Mouse (Mus musculus) gonadal fat pad, adult 2 months (tissue): ENCODE results near the gene Atxn7l3. TPM values are rescaled to one million over a fixed set of nuclear protein-coding genes. Genes with fewer than 3 reads are reported as not detected.

ENCODE experiments used
- DNase-seq: peaks from one replicate; pipeline ENCODE4 v3.0.0-alpha.2; 2012; ENCODE audit warnings: low read depth
- polyA plus RNA-seq: library from polyadenylated mRNA; depleted of rRNA; stranded (reverse); fragments of >200 nt; gene quantifications from 2 replicates; pipeline ENCODE4 v1.2.3, GENCODE M21; 2012; rRNA removed

The Atxn7l3 gene
- polyA plus RNA-seq, 1 experiment, result 33.9 TPM

DNA sequence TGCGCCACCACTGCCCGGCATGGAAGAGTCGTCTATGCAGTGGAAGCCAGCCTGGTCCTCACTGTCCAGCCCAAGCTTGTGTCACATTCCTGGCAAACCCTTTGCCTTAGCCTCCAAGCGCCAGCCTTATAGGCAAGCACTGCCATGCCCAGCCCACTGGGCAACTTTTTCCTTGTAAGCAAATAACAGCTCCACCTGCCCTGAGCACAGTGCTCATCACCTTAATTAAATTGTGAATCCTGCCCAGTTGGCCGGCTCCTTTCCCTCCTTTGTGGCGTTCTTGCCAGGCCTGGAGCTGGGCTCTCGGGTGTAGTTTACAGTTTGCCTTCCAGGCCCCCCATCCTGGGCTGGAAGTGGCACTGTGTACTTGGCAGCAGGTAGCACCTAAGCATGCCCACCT lies 33.2 kb downstream of the Atxn7l3 start:
- no peak for DNase-seq

GRCm38 (mm10) chr11:102258521-102258920 lies 37.9 kb downstream of the Atxn7l3 start:
- no peak for DNase-seq

DNA sequence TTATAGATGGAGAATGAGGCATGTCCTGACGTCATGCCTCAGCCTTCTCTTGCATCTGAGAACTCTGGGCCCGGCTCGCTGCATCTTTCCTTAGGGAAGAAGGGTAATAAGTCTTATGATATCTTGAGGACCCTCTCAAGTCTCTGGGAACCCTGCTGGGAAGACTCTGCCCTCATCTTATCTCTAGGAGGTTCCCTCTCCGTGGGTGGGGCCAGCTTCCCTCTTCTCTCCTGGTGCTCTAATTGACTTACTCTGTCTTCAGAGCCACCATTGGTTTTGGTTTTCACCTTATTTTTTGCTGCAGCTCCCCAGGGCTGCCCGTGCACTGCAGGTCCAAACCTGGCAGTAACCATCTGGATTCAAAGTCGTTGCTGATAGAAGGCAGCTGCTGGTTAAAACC lies 38.3 kb downstream of the Atxn7l3 start:
- DNase-seq, result no peak

DNA sequence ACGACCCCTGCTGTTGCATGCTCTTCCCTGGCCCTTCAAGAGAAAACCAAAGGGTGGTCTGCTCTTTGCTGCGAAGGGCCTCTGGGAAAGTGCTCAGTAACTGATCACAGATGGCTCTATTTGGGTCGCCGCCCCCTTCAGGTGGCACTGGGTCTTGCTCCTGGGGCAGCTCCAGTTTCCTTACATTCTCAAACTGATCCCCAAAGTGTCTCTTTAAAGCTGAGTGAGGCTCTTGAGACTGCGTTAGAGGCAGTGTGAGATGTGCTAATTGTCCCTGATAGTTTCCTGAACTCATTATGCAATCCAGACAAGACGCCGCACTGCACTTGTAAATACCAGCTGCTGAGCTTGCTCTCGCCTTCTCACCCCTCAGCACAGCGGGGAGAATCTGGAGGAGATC lies 38.9 kb downstream of the Atxn7l3 start:
- no peak for DNase-seq

DNA sequence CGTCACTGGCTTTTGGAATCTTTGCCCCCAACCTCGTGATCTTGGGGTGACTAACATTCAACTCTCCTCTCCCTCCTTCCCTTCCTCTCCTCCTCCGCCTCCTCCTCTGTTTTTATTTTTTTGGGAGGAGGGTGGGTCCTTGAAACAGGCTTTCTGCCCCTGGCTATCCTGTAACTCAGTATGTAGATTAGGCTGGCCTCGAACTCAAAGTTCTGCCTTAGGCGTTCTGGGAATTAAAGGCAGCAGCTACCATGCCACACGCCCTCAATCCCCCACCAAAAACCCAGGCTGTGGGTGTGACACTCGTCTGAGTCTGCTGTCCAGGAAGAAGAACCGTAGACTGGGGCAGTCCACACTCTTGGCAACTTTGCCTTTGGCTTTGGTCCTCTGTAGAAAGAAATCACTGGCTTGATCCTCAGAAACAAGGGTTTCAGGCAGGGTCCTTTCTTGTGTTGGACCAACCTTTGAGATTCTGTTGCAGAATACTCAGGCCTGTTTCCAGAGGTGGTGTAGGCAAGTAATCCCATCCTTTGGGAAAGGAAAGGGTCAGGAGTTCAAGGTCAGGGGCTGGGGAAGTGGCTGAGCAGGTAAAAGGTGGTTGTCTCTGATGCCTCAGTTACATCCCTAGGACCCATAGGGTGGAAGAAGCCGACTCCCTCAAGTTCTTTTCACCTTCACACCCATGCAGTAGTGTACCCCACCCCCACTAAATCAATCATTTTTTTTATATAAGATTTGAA lies 46.9 kb downstream of the Atxn7l3 start:
- DNase-seq, result no peak

- no peak for DNase-seq
Measured at GRCm38 (mm10) chr11:102248630-102249230, 47.7 kb downstream of the Atxn7l3 start, which contains the start of gene BC030867. Gene BC030867 (plus strand): TSS chr11:102248882.

DNA sequence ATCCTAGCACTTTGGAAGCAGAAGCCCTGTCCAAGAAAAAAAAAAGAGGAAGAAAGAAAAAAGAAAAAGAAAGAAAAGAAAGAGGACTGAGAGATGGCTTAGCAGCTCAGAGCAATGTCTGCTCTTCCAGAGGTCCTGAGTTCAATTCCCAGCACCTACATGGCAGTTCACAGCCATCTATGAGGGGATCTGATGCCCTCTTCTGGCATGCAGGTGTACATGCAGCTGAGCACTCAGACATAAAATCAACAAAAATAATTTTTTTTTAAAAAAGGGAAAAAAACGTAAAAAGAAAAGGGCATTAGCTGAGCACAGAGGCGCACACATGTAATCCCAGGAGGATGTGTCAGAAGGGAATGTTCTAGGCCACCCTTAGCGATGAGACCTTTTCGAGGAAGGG lies 49.6 kb downstream of the Atxn7l3 start:
- no peak for DNase-seq

DNA sequence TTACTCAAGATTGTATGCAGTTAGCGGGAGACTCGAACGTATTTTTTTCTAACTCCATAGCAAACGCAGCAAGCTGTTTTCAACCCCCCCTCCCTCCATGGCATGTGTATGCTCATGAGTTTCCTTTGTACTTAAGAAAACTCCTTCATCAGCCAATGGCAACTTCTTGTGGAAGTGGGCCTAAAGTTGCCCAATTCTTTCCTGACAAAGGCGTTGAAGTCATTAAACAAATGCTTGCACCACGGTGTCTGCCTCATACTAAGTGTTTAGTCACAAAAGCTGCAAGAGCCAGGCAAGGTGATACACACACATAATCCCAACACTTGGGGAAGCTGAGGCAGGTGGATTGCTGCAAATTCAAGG lies 50.2 kb downstream of the Atxn7l3 start:
- DNase-seq, result no peak

- no peak for DNase-seq
Measured at GRCm38 (mm10) chr11:102245581-102246272, 50.7 kb downstream of the Atxn7l3 start.

DNA sequence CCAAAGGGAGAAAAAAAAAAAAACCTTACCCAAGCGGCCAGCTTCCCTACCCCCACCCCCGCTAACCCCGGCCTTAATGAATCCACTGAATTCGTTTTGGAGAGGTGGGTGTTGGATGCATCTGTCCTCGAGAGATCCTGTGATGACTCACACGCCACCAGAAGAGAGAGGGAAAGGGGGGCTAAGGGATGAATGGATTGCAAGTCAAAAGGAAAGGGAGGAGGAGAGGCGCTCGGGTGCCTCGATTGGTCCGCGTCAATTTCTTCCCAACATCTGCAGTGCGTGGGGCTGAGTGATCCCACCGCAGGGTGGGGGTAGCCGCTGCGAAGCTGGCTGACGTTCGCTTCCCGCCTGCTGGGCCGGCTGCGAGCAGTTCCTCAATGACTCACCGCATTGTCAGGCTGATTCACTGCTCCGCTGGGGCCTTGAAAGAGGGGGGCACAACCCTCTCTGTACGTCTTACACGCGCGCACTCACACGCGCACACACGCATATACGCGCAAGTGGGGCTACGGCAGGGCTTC lies 51.4 kb downstream of the Atxn7l3 start:
- no peak for DNase-seq

DNA sequence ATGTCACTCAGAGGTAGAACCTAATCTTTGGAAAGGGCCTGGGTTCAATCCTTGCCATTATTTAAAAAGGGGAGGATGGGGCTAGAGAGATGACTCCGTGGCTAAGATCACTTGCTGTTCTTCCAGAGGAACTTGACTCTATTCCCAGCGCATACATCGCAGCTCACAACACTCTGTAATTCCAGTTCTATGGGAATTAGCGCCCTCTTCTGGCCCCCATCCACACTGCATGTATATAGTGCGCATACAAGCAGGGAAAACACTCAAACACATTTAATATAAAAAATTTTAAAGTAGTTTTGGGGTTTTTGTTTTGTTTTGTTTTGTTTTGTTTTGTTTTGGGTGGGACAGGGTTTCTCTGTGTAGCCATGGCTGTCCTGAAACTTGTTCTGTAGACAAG lies 54.6 kb downstream of the Atxn7l3 start:
- no peak for DNase-seq

- no peak for DNase-seq
Measured at GRCm38 (mm10) chr11:102241246-102241645, 55.2 kb downstream of the Atxn7l3 start.

DNA sequence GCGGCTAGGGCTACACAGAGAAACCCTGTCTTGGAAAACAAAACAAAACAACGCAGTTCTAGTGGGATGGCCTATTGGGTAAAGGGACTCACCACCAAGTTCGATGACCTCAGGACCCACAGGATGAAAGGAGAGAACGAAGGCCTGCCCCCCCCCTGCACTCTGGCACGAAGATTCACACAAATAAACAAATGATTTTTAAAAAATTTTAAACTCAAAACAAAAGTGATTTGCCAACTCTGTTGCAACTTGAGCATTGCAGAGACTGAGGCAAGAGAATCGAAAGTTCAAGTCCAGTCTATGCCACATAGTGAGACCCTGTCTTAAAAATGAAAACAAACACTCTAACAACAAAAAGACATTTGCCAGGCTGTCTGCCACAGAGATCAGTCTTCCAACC lies 55.8 kb downstream of the Atxn7l3 start:
- no peak for DNase-seq

Other genes starting within 250 kb of the Atxn7l3 start
- gene Mpp2, start 208.1 kb downstream of the Atxn7l3 start, polyA plus RNA-seq, result 54.0 and 78.5 TPM in 2 replicates
- 79.7 and 91.5 TPM in 2 replicates for gene Ppy, start 195.3 kb downstream of the Atxn7l3 start, polyA plus RNA-seq
- 0.73 and 0.82 TPM in 2 replicates for gene Pyy, start 188.8 kb downstream of the Atxn7l3 start, polyA plus RNA-seq
- 1.3 and 2.4 TPM in 2 replicates for gene Nags, start 151.1 kb downstream of the Atxn7l3 start, polyA plus RNA-seq
- 19.6 and 21.1 TPM in 2 replicates for gene Tmem101, start 140.2 kb downstream of the Atxn7l3 start, polyA plus RNA-seq
- gene Lsm12, start 111.3 kb downstream of the Atxn7l3 start, polyA plus RNA-seq, result 30.7 and 35.3 TPM in 2 replicates
- 130 and 136 TPM in 2 replicates for gene G6pc3, start 107.0 kb downstream of the Atxn7l3 start, polyA plus RNA-seq
- 75.4 and 75.5 TPM in 2 replicates for gene Hdac5, start 66.5 kb downstream of the Atxn7l3 start, polyA plus RNA-seq
- gene BC030867, start 47.7 kb downstream of the Atxn7l3 start, polyA plus RNA-seq, result 1.0 and 1.1 TPM in 2 replicates
- gene Asb16, start 27.9 kb downstream of the Atxn7l3 start, polyA plus RNA-seq, result 0.88 and 1.5 TPM in 2 replicates
- gene Tmub2, start 11.7 kb downstream of the Atxn7l3 start, polyA plus RNA-seq, result 58.8 and 66.7 TPM in 2 replicates
- 27.5 and 36.5 TPM in 2 replicates for gene Ubtf, start 23.1 kb upstream of the Atxn7l3 start, polyA plus RNA-seq
- 0.35 and 0.36 TPM in 2 replicates for gene Slc4a1, start 69.6 kb upstream of the Atxn7l3 start, polyA plus RNA-seq
- gene Rundc3a, start 96.8 kb upstream of the Atxn7l3 start, polyA plus RNA-seq, result 0.95 and 1.1 TPM in 2 replicates
- gene Slc25a39, start 111.3 kb upstream of the Atxn7l3 start, polyA plus RNA-seq, result 297 and 389 TPM in 2 replicates
- 205 and 301 TPM in 2 replicates for gene Grn, start 133.7 kb upstream of the Atxn7l3 start, polyA plus RNA-seq
- 35.5 and 51.3 TPM in 2 replicates for gene Fam171a2, start 151.1 kb upstream of the Atxn7l3 start, polyA plus RNA-seq
- gene Itga2b, start 173.5 kb upstream of the Atxn7l3 start, polyA plus RNA-seq, result 18.0 and 20.6 TPM in 2 replicates